Mouse (Mus musculus) Patski (cell line): ENCODE measurements around the gene Peli2. TPM values are rescaled to one million over a fixed set of nuclear protein-coding genes. Genes with fewer than 3 reads are reported as not detected.

Source experiments
- ATAC-seq: fragments of 100-300 bp; one replicate; pipeline ENCODE4 v1.8.0; 2021
- CTCF ChIA-PET: fragments of 350-600 bp; sonication (Branson Sonifier 250); formaldehyde crosslinking; loops from one replicate; lab custom pipeline; 2022; ENCODE audit warnings: inconsistent platforms; lab: Charles Lee
- POLR2A ChIA-PET: fragments of 350-600 bp; sonication (Branson Sonifier 250); formaldehyde crosslinking; loops from one replicate; lab custom pipeline; 2022; ENCODE audit warnings: antibody characterized with exemption, inconsistent platforms; lab: Charles Lee
- DNase-seq: peaks from one replicate; pipeline ENCODE4 v3.0.0-alpha.2; 2011; ENCODE audit warnings: low read depth, low spot score
- H3K27me3 ChIP-seq: fragments of 371-371 bp; one replicate; pipeline ENCODE4 v1.5.1; 2021
- CTCF ChIP-seq: fragments of 100-300 bp; IDR thresholded peaks from one replicate; pipeline ENCODE4 v1.5.1; 2021
- in situ Hi-C: fragments of 300-500 bp; cut with MboI; formaldehyde crosslinking; loops from 3 replicates; pipeline ENCODE4 v1.11.1; 2018; ENCODE audit warnings: low pct_unique_long_range_greater_than_20kb, mixed read lengths
- polyA plus RNA-seq: library from polyadenylated mRNA; unstranded; gene quantifications from one replicate; pipeline ENCODE4 v1.2.3, GENCODE M21; 2021

Gene Peli2
- polyA plus RNA-seq, 1 experiment from 2014 or later, result 5.4 TPM

GRCm38 (mm10) chr14:48167020-48167419 is 46.4 kb downstream of the Peli2 start:
- CTCF ChIA-PET, result no interaction called here
- no peak for ATAC-seq
- DNase-seq, result no peak
- in situ Hi-C loops, result no loop called here
- TF ChIP-seq CTCF, result no peak
- H3K27me3 ChIP-seq, result peaks cover 3% of the 10 kb centered on the region
- POLR2A ChIA-PET, result interaction anchor here (0.6 kb wide), 1 partner anchor 1034 kb away, joined by 3 read pairs; no protein-coding TSS in a partner anchor

- TF ChIP-seq CTCF, result no peak
- ATAC-seq (no peak), DNase-seq (no peak)
- in situ Hi-C loops, result no loop called here
- CTCF ChIA-PET, result interaction anchor here (1.0 kb wide), 1 partner anchor 28 kb away, joined by 3 read pairs; no protein-coding TSS in a partner anchor
- POLR2A ChIA-PET, result no interaction called here
- H3K27me3 ChIP-seq, result peaks cover 3% of the 10 kb centered on the region
Observed at GRCm38 (mm10) chr14:48168116-48168515, 47.5 kb downstream of the Peli2 start.

GRCm38 (mm10) chr14:48169970-48170369 is 49.3 kb downstream of the Peli2 start:
- no peaks in the 10 kb centered on the region for H3K27me3 ChIP-seq
- ChIA-PET POLR2A (no interaction called here), CTCF (interaction anchor here (1.0 to 1.7 kb wide), 5 partner anchors 9 to 28 kb away, joined by 3 to 7 read pairs (median 4); no protein-coding TSS in a partner anchor)
- no peak for ATAC-seq
- peak; percentile 63 for TF ChIP-seq CTCF
- in situ Hi-C loops, result no loop called here
- no peak for DNase-seq

- no peak for TF ChIP-seq CTCF
- ATAC-seq, result no peak
- ChIA-PET POLR2A (no interaction called here), CTCF (interaction anchor here (0.7 to 1.5 kb wide), 3 partner anchors 10 to 71 kb away, joined by 3 to 4 read pairs (median 3); no protein-coding TSS in a partner anchor)
- in situ Hi-C loops, result no loop called here
- DNase-seq, result no peak
- no peaks in the 10 kb centered on the region for H3K27me3 ChIP-seq
Observed at GRCm38 (mm10) chr14:48171268-48171667, 50.6 kb downstream of the Peli2 start.

GRCm38 (mm10) chr14:48172026-48172425 is 51.4 kb downstream of the Peli2 start:
- ChIA-PET CTCF (interaction anchor here (1.5 kb wide), 1 partner anchor 33 kb away, joined by 3 read pairs; no protein-coding TSS in a partner anchor), POLR2A (no interaction called here)
- no peak for TF ChIP-seq CTCF
- DNase-seq (no peak), ATAC-seq (no peak)
- in situ Hi-C loops, result no loop called here
- no peaks in the 10 kb centered on the region for H3K27me3 ChIP-seq

- no peak for TF ChIP-seq CTCF
- in situ Hi-C loops, result no loop called here
- DNase-seq (no peak), ATAC-seq (no peak)
- ChIA-PET CTCF (no interaction called here), POLR2A (no interaction called here)
- H3K27me3 ChIP-seq, result no peaks in the 10 kb centered on the region
Observed at GRCm38 (mm10) chr14:48172876-48173275, 52.3 kb downstream of the Peli2 start.

- in situ Hi-C loops, result no loop called here
- no peak for DNase-seq
- ChIA-PET CTCF (no interaction called here), POLR2A (interaction anchor here (0.7 kb wide), 1 partner anchor 51 kb away, joined by 3 read pairs; no protein-coding TSS in a partner anchor)
- no peak for ATAC-seq
- no peak for TF ChIP-seq CTCF
- no peaks in the 10 kb centered on the region for H3K27me3 ChIP-seq
Observed at GRCm38 (mm10) chr14:48173840-48174239, 53.2 kb downstream of the Peli2 start.

GRCm38 (mm10) chr14:48174356-48174755 is 53.7 kb downstream of the Peli2 start:
- no peak for TF ChIP-seq CTCF
- in situ Hi-C loops, result no loop called here
- ATAC-seq, result no peak
- H3K27me3 ChIP-seq, result no peaks in the 10 kb centered on the region
- DNase-seq, result no peak
- ChIA-PET POLR2A (no interaction called here), CTCF (no interaction called here)

GRCm38 (mm10) chr14:48175115-48175514 is 54.5 kb downstream of the Peli2 start:
- no peak for ATAC-seq
- CTCF ChIA-PET, result no interaction called here
- POLR2A ChIA-PET, result no interaction called here
- DNase-seq, result no peak
- no peaks in the 10 kb centered on the region for H3K27me3 ChIP-seq
- TF ChIP-seq CTCF, result no peak
- in situ Hi-C loops, result no loop called here

GRCm38 (mm10) chr14:48178304-48178995 is 57.8 kb downstream of the Peli2 start:
- H3K27me3 ChIP-seq, result no peaks in the 10 kb centered on the region
- in situ Hi-C loops, result no loop called here
- no peak for TF ChIP-seq CTCF
- CTCF ChIA-PET, result no interaction called here
- DNase-seq (no peak), ATAC-seq (no peak)
- POLR2A ChIA-PET, result no interaction called here

- POLR2A ChIA-PET, result no interaction called here
Observed at GRCm38 (mm10) chr14:48179021-48179420, 58.4 kb downstream of the Peli2 start.

More at GRCm38 (mm10) chr14:48179021-48179420, 58.4 kb downstream of the Peli2 start:
- ATAC-seq (no peak), DNase-seq (no peak)
- H3K27me3 ChIP-seq, result no peaks in the 10 kb centered on the region
- in situ Hi-C loops, result no loop called here
- no peak for TF ChIP-seq CTCF
- CTCF ChIA-PET, result no interaction called here
